Mouse (Mus musculus) ES-E14 (cell line): ENCODE measurements around the gene Dnpep. TPM values are rescaled to one million over a fixed set of nuclear protein-coding genes. Genes with fewer than 3 reads are reported as not detected.

Source experiments
- DNase-seq: peaks from one replicate; pipeline ENCODE4 v3.0.0-alpha.2; 2013; ENCODE audit warnings: low read depth, low spot score
- H3K27ac ChIP-seq: 2 replicates; pipeline ENCODE4 v1.5.1; 2012; ENCODE audit warnings: low read depth, mild to moderate bottlenecking, low read length, moderate library complexity, mixed read lengths; ENCODE audit not compliant: poor library complexity, insufficient read depth, severe bottlenecking
- H3K36me3 ChIP-seq: 2 replicates; pipeline ENCODE4 v1.6.1; 2012; ENCODE audit warnings: mild to moderate bottlenecking, low read length, moderate library complexity, mixed read lengths; ENCODE audit not compliant: control insufficient read depth, poor library complexity, insufficient read depth, severe bottlenecking
- H3K4me1 ChIP-seq, 2 experiments: fragments of 150-350 bp in 1 of 2; sonication (generic) in 1 of 2; 2 replicates each; pipeline ENCODE4 v1.6.1; 2012; ENCODE audit warnings: low read length in 2 of 2, mild to moderate bottlenecking in 1 of 2, mixed read lengths in 1 of 2; ENCODE audit not compliant: control insufficient read depth in 2 of 2, insufficient read depth in 2 of 2, poor library complexity in 1 of 2
- H3K4me3 ChIP-seq, 2 experiments: fragments of 150-350 bp in 1 of 2; sonication (generic) in 1 of 2; 2 replicates each; pipeline ENCODE4 v1.5.1; 2012; ENCODE audit warnings: low read length in 2 of 2, low read depth in 1 of 2, mild to moderate bottlenecking in 1 of 2, mixed read lengths in 1 of 2; ENCODE audit not compliant: insufficient read depth in 1 of 2, poor library complexity in 1 of 2, severe bottlenecking in 1 of 2
- H3K9ac ChIP-seq: 2 replicates; pipeline ENCODE4 v1.6.1; 2012; ENCODE audit warnings: low read depth, mild to moderate bottlenecking, low read length, mixed read lengths; ENCODE audit not compliant: poor library complexity, insufficient read depth, severe bottlenecking
- H3K9me3 ChIP-seq: fragments of 150-350 bp; sonication (generic); 2 replicates; pipeline ENCODE4 v1.6.1; 2012; ENCODE audit warnings: low read depth, mild to moderate bottlenecking, low read length; ENCODE audit not compliant: control insufficient read depth, insufficient read depth
- CHD2 ChIP-seq: IDR thresholded peaks from 2 replicates; pipeline ENCODE4 v1.6.1; 2014; ENCODE audit warnings: mild to moderate bottlenecking, low read depth, low read length, inconsistent platforms
- HCFC1 ChIP-seq: IDR thresholded peaks from 2 replicates; pipeline ENCODE4 v1.6.1; 2012; ENCODE audit warnings: low read length, inconsistent platforms, borderline replicate concordance; ENCODE audit not compliant: insufficient read depth
- MAFK ChIP-seq: IDR thresholded peaks from 2 replicates; pipeline ENCODE4 v1.6.1; 2014; ENCODE audit warnings: mild to moderate bottlenecking, low read depth, low read length, inconsistent platforms; ENCODE audit not compliant: insufficient read depth
- ZC3H11A ChIP-seq: IDR thresholded peaks from 2 replicates; pipeline ENCODE4 v1.6.1; 2012; ENCODE audit warnings: low read depth, mild to moderate bottlenecking, inconsistent platforms, low read length, borderline replicate concordance
- ZNF384 ChIP-seq: IDR thresholded peaks from 2 replicates; pipeline ENCODE4 v1.6.1; 2012; ENCODE audit warnings: low read depth, low read length, inconsistent platforms
- in situ Hi-C, 2 experiments: fragments of 600-800 bp; cut with MboI; formaldehyde crosslinking; loops; one replicate each; pipeline ENCODE4 v1.15.1; 2025; ENCODE audit warnings: low sequenced_read_pairs in 2 of 2, inconsistent platforms in 1 of 2; ENCODE audit not compliant: unreplicated experiment in 2 of 2
- total RNA-seq: library from RNA; depleted of rRNA; stranded (reverse); fragments of 300-350 nt; gene quantifications from 2 replicates; pipeline ENCODE4 v1.2.3, GENCODE M21; 2012; rRNA removed

Dnpep gene
- total RNA-seq, 1 experiment = 75.5 TPM

- H3K36me3 ChIP-seq = no peaks in the 10 kb centered on the region
- TF ChIP-seq HCFC1 = no peak
- no peak for TF ChIP-seq CHD2
- TF ChIP-seq ZNF384 = no peak
- no peak for TF ChIP-seq MAFK
- no peak for TF ChIP-seq ZC3H11A
- in situ Hi-C loops = no loop called here
Observed at GRCm38 (mm10) chr1:75261278-75261677, 56.5 kb downstream of the Dnpep start.

More at GRCm38 (mm10) chr1:75261278-75261677, 56.5 kb downstream of the Dnpep start:
- Histone ChIP-seq H3K9me3 (no peaks in the 10 kb centered on the region), H3K27ac (no peak overlapping the region), H3K9ac (no peak overlapping the region), H3K4me1 (peaks cover 0 to 4% of the 10 kb centered on the region in 2 experiments; a peak in 1 of 4 replicates), H3K4me3 (no peak overlapping the region)
- no peak for DNase-seq

Other genes starting within 250 kb of the Dnpep start
- 6.7 and 7.7 TPM in 2 replicates for gene Nhej1, start 192.8 kb downstream of the Dnpep start, total RNA-seq
- gene Slc23a3, start 184.1 kb downstream of the Dnpep start, total RNA-seq = 0.31 TPM in 1 of 2 replicates, not detected in the other
- 20.9 and 27.2 TPM in 2 replicates for gene Cnppd1, start 175.3 kb downstream of the Dnpep start, total RNA-seq
- gene Retreg2, start 175.2 kb downstream of the Dnpep start, total RNA-seq = 27.1 and 37.4 TPM in 2 replicates
- 15.1 and 16.0 TPM in 2 replicates for gene Zfand2b, start 149.3 kb downstream of the Dnpep start, total RNA-seq
- 41.0 and 54.3 TPM in 2 replicates for gene Abcb6, start 137.6 kb downstream of the Dnpep start, total RNA-seq
- 23.0 and 42.5 TPM in 2 replicates for gene Ankzf1, start 125.8 kb downstream of the Dnpep start, total RNA-seq
- 17.2 and 24.4 TPM in 2 replicates for gene Atg9a, start 125.8 kb downstream of the Dnpep start, total RNA-seq
- gene Glb1l, start 107.2 kb downstream of the Dnpep start, total RNA-seq = 5.8 and 7.6 TPM in 2 replicates
- gene Stk16, start 107.2 kb downstream of the Dnpep start, total RNA-seq = 63.6 and 103 TPM in 2 replicates
- gene Tuba4a, start 98.1 kb downstream of the Dnpep start, total RNA-seq = 110 and 124 TPM in 2 replicates
- not detected in 2 replicates for gene A630095N17Rik, start 85.9 kb downstream of the Dnpep start, total RNA-seq
- gene Dnajb2, start 81.6 kb downstream of the Dnpep start, total RNA-seq = 15.8 and 17.7 TPM in 2 replicates
- 8.9 and 9.0 TPM in 2 replicates for gene Ptprn, start 53.5 kb downstream of the Dnpep start, total RNA-seq
- 0.90 TPM in 1 of 2 replicates, not detected in the other for gene Resp18, start 39.6 kb downstream of the Dnpep start, total RNA-seq
- 10.8 and 19.4 TPM in 2 replicates for gene Des, start 42.3 kb upstream of the Dnpep start, total RNA-seq
- 16.9 and 31.2 TPM in 2 replicates for gene Speg, start 57.3 kb upstream of the Dnpep start, total RNA-seq
- 40.2 and 51.6 TPM in 2 replicates for gene Gmppa, start 117.9 kb upstream of the Dnpep start, total RNA-seq
- not detected in 2 replicates for gene Asic4, start 132.4 kb upstream of the Dnpep start, total RNA-seq
- gene Chpf, start 161.3 kb upstream of the Dnpep start, total RNA-seq = 43.5 and 80.3 TPM in 2 replicates
- 1.6 TPM in 2 replicates for gene Tmem198, start 161.5 kb upstream of the Dnpep start, total RNA-seq
- 45.0 and 52.2 TPM in 2 replicates for gene Obsl1, start 188.5 kb upstream of the Dnpep start, total RNA-seq
- 0.80 and 1.6 TPM in 2 replicates for gene Inha, start 189.1 kb upstream of the Dnpep start, total RNA-seq
- 26.8 and 41.8 TPM in 2 replicates for gene Stk11ip, start 203.5 kb upstream of the Dnpep start, total RNA-seq
- 7.9 and 16.0 TPM in 2 replicates for gene Slc4a3, start 228.3 kb upstream of the Dnpep start, total RNA-seq